8 mouse cellular contexts compared by ENCODE assay signal in genomic region chr19:8920836-8921291, GRCm38 (mm10). TPM values are rescaled to one million over a fixed set of nuclear protein-coding genes. Genes with fewer than 3 reads are reported as not detected.
A peak's percentile ranks its signal among the peaks of the same experiment; 100 is the strongest.
DNase-seq lines count a peak whose midpoint lies in the region; ATAC-seq and TF ChIP-seq lines count a peak whose summit lies in the region.

No protein-coding gene starts in this region.

- DNase-seq in left cerebral cortex, adult 2 months (ENCODE audit: extremely low spot score in 1 of 2, low spot score in 2 of 2) = no peak
- DNase-seq in left cerebral cortex, postnatal 14 days (ENCODE audit: low spot score in 2 of 2) = no peak
- DNase-seq in adipocyte (ENCODE audit: low spot score) = peak; percentile 61
- DNase-seq in forebrain, postnatal 0 days = peak; percentile 44
- no peak for DNase-seq in ovary, postnatal 10 days (ENCODE audit: low spot score)
- no peak for DNase-seq in right cerebral cortex, adult 18-20 months

- peaks cover 14% of the 10 kb centered on the region for H3K36me3 ChIP-seq in forebrain, postnatal 0 days (ENCODE audit: insufficient read depth)
- H3K36me3 ChIP-seq in limb, embryonic 12.5 days = peaks cover 39% of the 10 kb centered on the region
- H3K36me3 ChIP-seq in myocyte (ENCODE audit: control insufficient read depth, insufficient read depth) = peaks cover 14% of the 10 kb centered on the region

- peak overlapping the region; percentile 59 for H3K4me3 ChIP-seq in left cerebral cortex, adult 2 months
- H3K4me3 ChIP-seq in forebrain, postnatal 0 days (ENCODE audit: low read depth, low read length) = peak overlapping the region; percentile 89
- peak overlapping the region; percentile 84 for H3K4me3 ChIP-seq in limb, embryonic 12.5 days (replicated peaks)
- H3K4me3 ChIP-seq in myocyte = peak overlapping the region; percentile 81

- H3K9me3 ChIP-seq in forebrain, postnatal 0 days (ENCODE audit: low read length) = no peaks in the 10 kb centered on the region
- no peaks in the 10 kb centered on the region for H3K9me3 ChIP-seq in limb, embryonic 12.5 days

- ATAC-seq in forebrain, postnatal 0 days = no peak
- ATAC-seq in limb, embryonic 12.5 days (ENCODE audit: insufficient number of reproducible peaks, insufficient read depth, low FRiP score, low TSS enrichment, low read depth) = no peak

- 2% methylated on average over 6 of the region's 6 CpGs for WGBS in forebrain, postnatal 0 days
- 1% methylated on average over 6 of the region's 6 CpGs for WGBS in limb, embryonic 12.5 days

- peak overlapping the region; percentile 62 for H3ac ChIP-seq in myocyte (ENCODE audit: control insufficient read depth, insufficient read length)

- peak overlapping the region; percentile 79 for H3K4me2 ChIP-seq in forebrain, postnatal 0 days (ENCODE audit: low read depth)
- peak overlapping the region; percentile 82 for H3K4me2 ChIP-seq in limb, embryonic 12.5 days
- H3K4me2 ChIP-seq in myocyte (ENCODE audit: low read depth) = peak overlapping the region; percentile 97

- no peak for TF ChIP-seq CTCF in left cerebral cortex, adult 2 months (IDR thresholded peaks at IDR 0.05)
- no peak for TF ChIP-seq CTCF in forebrain, postnatal 0 days (IDR thresholded peaks at IDR 0.05; ENCODE audit: low read depth)

- peak overlapping the region; percentile 76 for H3K9ac ChIP-seq in forebrain, postnatal 0 days
- peak overlapping the region; percentile 75 for H3K9ac ChIP-seq in limb, embryonic 12.5 days (replicated peaks)

- H3K27me3 ChIP-seq in forebrain, postnatal 0 days (ENCODE audit: insufficient read depth, low read length) = no peaks in the 10 kb centered on the region
- no peaks in the 10 kb centered on the region for H3K27me3 ChIP-seq in limb, embryonic 12.5 days
- no peaks in the 10 kb centered on the region for H3K27me3 ChIP-seq in myocyte (ENCODE audit: control insufficient read depth, insufficient read depth, insufficient read length)

- H3K27ac ChIP-seq in left cerebral cortex, adult 2 months = peak overlapping the region; percentile 90
- H3K27ac ChIP-seq in forebrain, postnatal 0 days (ENCODE audit: low read depth, low read length) = peak overlapping the region; percentile 86
- H3K27ac ChIP-seq in limb, embryonic 12.5 days = peak overlapping the region; percentile 90

- intact Hi-C loops in left cerebral cortex, adult 2 months (cut with DNase I) = no loop called here
- intact Hi-C loops in left cerebral cortex, postnatal 14 days (cut with DNase I) = no loop called here

- H3K4me1 ChIP-seq in forebrain, postnatal 0 days (ENCODE audit: insufficient read depth) = peaks cover 14% of the 10 kb centered on the region
- peaks cover 15% of the 10 kb centered on the region for H3K4me1 ChIP-seq in limb, embryonic 12.5 days (replicated peaks)

- peaks cover 35% of the 10 kb centered on the region for H3K79me2 ChIP-seq in myocyte (ENCODE audit: control insufficient read depth, insufficient read depth)

- TF ChIP-seq POLR2A in myocyte (IDR thresholded peaks at IDR 0.05; ENCODE audit: insufficient read length, low read depth) = no peak

TF ChIP-seq in myocyte, 11 proteins besides CTCF, POLR2A, EP300 and RAD21:
- TF ChIP-seq REST (IDR thresholded peaks at IDR 0.05; ENCODE audit: insufficient read depth, insufficient read length) (no peak), MYOG (IDR thresholded peaks at IDR 0.05; ENCODE audit: control insufficient read depth in 1 of 3, insufficient read depth in 1 of 3, insufficient read length in 2 of 3, low read depth in 2 of 3) (no peak), USF1 (IDR thresholded peaks at IDR 0.05; ENCODE audit: low read depth) (peak; percentile 97)

RNA-seq across cellular contexts. Expression of gene B3gat3, which starts 0.7 kb away (rescaled TPM):
- 100 to 1,000 TPM; 172 to 173 TPM for total RNA-seq in left cerebral cortex, adult 2 months (2021)
- 100 to 1,000 TPM; 134 to 142 TPM for total RNA-seq in left cerebral cortex, postnatal 14 days (2021)
- 99.6 and 120 TPM in 2 replicates for total RNA-seq in forebrain, postnatal 0 days (2014; rRNA removed)
- polyA plus RNA-seq in forebrain, postnatal 0 days (2015; fragmentation: Nextera tagmentation; extraction: Ambion mirVana) = 89.3 and 94.0 TPM in 2 replicates
- polyA plus RNA-seq in limb, embryonic 12.5 days (2016; fragmentation: Nextera tagmentation; extraction: Ambion mirVana) = 53.5 and 53.6 TPM in 2 replicates
- 66.3 TPM for polyA plus RNA-seq in myocyte (2012; fragmentation: generic; extraction: Trizol)

RNA-seq across cellular contexts. Expression of gene Rom1, which starts 8.3 kb away (rescaled TPM):
- total RNA-seq in left cerebral cortex, adult 2 months (2021) = 1 to 10 TPM; 5.6 to 7.2 TPM
- total RNA-seq in left cerebral cortex, postnatal 14 days (2021) = 1 to 10 TPM; 3.5 to 4.0 TPM
- total RNA-seq in forebrain, postnatal 0 days (2014; rRNA removed) = 2.3 and 3.5 TPM in 2 replicates
- 2.4 and 3.3 TPM in 2 replicates for polyA plus RNA-seq in forebrain, postnatal 0 days (2015; fragmentation: Nextera tagmentation; extraction: Ambion mirVana)
- 2.4 and 2.6 TPM in 2 replicates for polyA plus RNA-seq in limb, embryonic 12.5 days (2016; fragmentation: Nextera tagmentation; extraction: Ambion mirVana)
- polyA plus RNA-seq in myocyte (2012; fragmentation: generic; extraction: Trizol) = 6.0 TPM

RNA-seq across cellular contexts. Expression of gene Eml3, which starts 8.5 kb away (rescaled TPM):
- 10 to 100 TPM; 11.0 to 13.7 TPM for total RNA-seq in left cerebral cortex, adult 2 months (2021)
- 1 to 10 TPM; 7.4 to 9.0 TPM for total RNA-seq in left cerebral cortex, postnatal 14 days (2021)
- 5.1 and 7.3 TPM in 2 replicates for total RNA-seq in forebrain, postnatal 0 days (2014; rRNA removed)
- polyA plus RNA-seq in forebrain, postnatal 0 days (2015; fragmentation: Nextera tagmentation; extraction: Ambion mirVana) = 7.5 and 8.1 TPM in 2 replicates
- 34.6 and 34.9 TPM in 2 replicates for polyA plus RNA-seq in limb, embryonic 12.5 days (2016; fragmentation: Nextera tagmentation; extraction: Ambion mirVana)
- polyA plus RNA-seq in myocyte (2012; fragmentation: generic; extraction: Trizol) = 14.7 TPM

RNA-seq across cellular contexts. Expression of gene Mta2, which starts 20.8 kb away (rescaled TPM):
- 10 to 100 TPM; 55.5 to 55.6 TPM for total RNA-seq in left cerebral cortex, adult 2 months (2021)
- total RNA-seq in left cerebral cortex, postnatal 14 days (2021) = 10 to 100 TPM; 48.6 to 50.3 TPM
- 71.2 and 86.4 TPM in 2 replicates for total RNA-seq in forebrain, postnatal 0 days (2014; rRNA removed)
- 87.8 and 91.3 TPM in 2 replicates for polyA plus RNA-seq in forebrain, postnatal 0 days (2015; fragmentation: Nextera tagmentation; extraction: Ambion mirVana)
- polyA plus RNA-seq in limb, embryonic 12.5 days (2016; fragmentation: Nextera tagmentation; extraction: Ambion mirVana) = 227 and 231 TPM in 2 replicates
- 81.5 TPM for polyA plus RNA-seq in myocyte (2012; fragmentation: generic; extraction: Trizol)

RNA-seq across cellular contexts. Expression of gene Ganab, which starts 23.0 kb away (rescaled TPM):
- 100 to 1,000 TPM in 1 of 2 experiments, 10 to 100 TPM in 1; 96.4 to 104 TPM for total RNA-seq in left cerebral cortex, adult 2 months (2021)
- total RNA-seq in left cerebral cortex, postnatal 14 days (2021) = 100 to 1,000 TPM in 1 of 2 experiments, 10 to 100 TPM in 1; 97.6 to 104 TPM
- total RNA-seq in forebrain, postnatal 0 days (2014; rRNA removed) = 67.7 and 96.7 TPM in 2 replicates
- polyA plus RNA-seq in forebrain, postnatal 0 days (2015; fragmentation: Nextera tagmentation; extraction: Ambion mirVana) = 47.0 and 54.0 TPM in 2 replicates
- polyA plus RNA-seq in limb, embryonic 12.5 days (2016; fragmentation: Nextera tagmentation; extraction: Ambion mirVana) = 116 and 117 TPM in 2 replicates
- 109 TPM for polyA plus RNA-seq in myocyte (2012; fragmentation: generic; extraction: Trizol)

Comparison
In these comparisons a context has a peak if more than half of its experiments do, and no peak if none do; other contexts are left out.
1. DNase-seq: peak in adipocyte (single experiment) and forebrain, postnatal 0 days (single experiment); none in left cerebral cortex, adult 2 months (0 of 2), left cerebral cortex, postnatal 14 days (0 of 2), ovary, postnatal 10 days (single experiment) and right cerebral cortex, adult 18-20 months (single experiment).
2. Peak in every context shown above with its lines, with median percentiles within 50 percentile points of each other: H3K27ac ChIP-seq, H3K4me3 ChIP-seq and H3K4me2 ChIP-seq.